Mouse (Mus musculus) thymus, postnatal 14 days (tissue): ENCODE results near the gene Lypd6b.
A peak's percentile ranks its signal among the peaks of the same experiment; 100 is the strongest.

Source experiments
- DNase-seq: peaks from one replicate; pipeline ENCODE4 v3.0.0; 2021

The Lypd6b gene

GRCm38 (mm10) chr2:49771172-49771571 lies 16.3 kb upstream of the Lypd6b start:
- peak; percentile 32 for DNase-seq

GRCm38 (mm10) chr2:49773194-49773931 lies 14.1 kb upstream of the Lypd6b start:
- DNase-seq = no peak

- no peak for DNase-seq
These were observed 13.3 kb upstream of the Lypd6b start for GRCm38 (mm10) chr2:49774180-49774579.

GRCm38 (mm10) chr2:49775187-49775586 lies 12.3 kb upstream of the Lypd6b start:
- DNase-seq = no peak

- peak; percentile 35 for DNase-seq
These were observed 11.8 kb upstream of the Lypd6b start for GRCm38 (mm10) chr2:49775735-49776134.

- DNase-seq = no peak
These were observed 11.1 kb upstream of the Lypd6b start for GRCm38 (mm10) chr2:49776407-49776806.

- no peak for DNase-seq
These were observed 547 bp downstream of the Lypd6b start for GRCm38 (mm10) chr2:49788051-49788418.

- DNase-seq = no peak
These were observed 1.2 kb downstream of the Lypd6b start for GRCm38 (mm10) chr2:49788643-49789042.

- no peak for DNase-seq
These were observed 1.6 kb downstream of the Lypd6b start for GRCm38 (mm10) chr2:49789078-49789477.

- DNase-seq = no peak
These were observed 2.0 kb downstream of the Lypd6b start for GRCm38 (mm10) chr2:49789504-49789903.

GRCm38 (mm10) chr2:49797444-49798143 lies 10.1 kb downstream of the Lypd6b start:
- DNase-seq = no peak

- no peak for DNase-seq
These were observed 17.0 kb downstream of the Lypd6b start for GRCm38 (mm10) chr2:49804448-49804847.

- no peak for DNase-seq
These were observed 18.4 kb downstream of the Lypd6b start for GRCm38 (mm10) chr2:49805736-49806371.

- no peak for DNase-seq
These were observed 22.0 kb downstream of the Lypd6b start for GRCm38 (mm10) chr2:49809496-49809895.

GRCm38 (mm10) chr2:49811420-49811819 lies 23.9 kb downstream of the Lypd6b start:
- DNase-seq = no peak

GRCm38 (mm10) chr2:49811871-49812363 lies 24.4 kb downstream of the Lypd6b start:
- DNase-seq = no peak

GRCm38 (mm10) chr2:49813151-49813550 lies 25.7 kb downstream of the Lypd6b start:
- DNase-seq = no peak

- no peak for DNase-seq
These were observed 26.5 kb downstream of the Lypd6b start for GRCm38 (mm10) chr2:49814011-49814410.

- no peak for DNase-seq
These were observed 28.3 kb downstream of the Lypd6b start for GRCm38 (mm10) chr2:49815696-49816320.

GRCm38 (mm10) chr2:49816549-49816948 lies 29.1 kb downstream of the Lypd6b start:
- no peak for DNase-seq

- peak; percentile 49 for DNase-seq
These were observed 29.7 kb downstream of the Lypd6b start for GRCm38 (mm10) chr2:49817151-49817550.

- no peak for DNase-seq
These were observed 30.6 kb downstream of the Lypd6b start for GRCm38 (mm10) chr2:49818126-49818525.

GRCm38 (mm10) chr2:49822312-49822711 lies 34.8 kb downstream of the Lypd6b start:
- no peak for DNase-seq
